Mouse (Mus musculus) cortical plate, adult 2 months (tissue): ENCODE measurements around the gene Grsf1.

Experiments used
- CTCF ChIP-seq: fragments of 200-500 bp; IDR thresholded peaks from 2 replicates; pipeline ENCODE4 v1.5.1; 2011; ENCODE audit warnings: mild to moderate bottlenecking, control low read depth, low read length; ENCODE audit not compliant: insufficient read depth; ENCODE audit errors: extremely low read depth
- POLR2A ChIP-seq: fragments of 200-500 bp; IDR thresholded peaks from 2 replicates; pipeline ENCODE4 v1.6.1; 2011; ENCODE audit warnings: mild to moderate bottlenecking, low read length, control low read depth; ENCODE audit not compliant: insufficient read depth; ENCODE audit errors: extremely low read depth

- TF ChIP-seq CTCF = no peak
- no peak for TF ChIP-seq POLR2A
Measured at GRCm38 (mm10) chr5:88674703-88675442, 1.1 kb downstream of the Grsf1 start.
